Mouse (Mus musculus): ENCODE measurements at regions not wholly inside any gene's neighbourhood (a gene's known extent, or its start where the extent isn't known, plus 50 kb on each side); places are given as distances from the start of the nearest gene placed in this dataset.

- DNase-seq (ENCODE audit: low spot score) (no peak), ATAC-seq (replicated peaks; ENCODE audit: low FRiP score, low read depth) (no peak)
- Histone ChIP-seq H3K36me3 (ENCODE audit: insufficient read depth, low read length) (no peaks in the 10 kb centered on the region), H3K9ac (ENCODE audit: low read depth, low read length) (no peak overlapping the region), H3K4me1 (replicated peaks; ENCODE audit: insufficient read depth, low read length) (no peaks in the 10 kb centered on the region), H3K9me3 (replicated peaks; ENCODE audit: low read length) (0 out of 2 replicates have a peak, but pooled peaks cover 4% of the 10 kb centered on the region), H3K27me3 (ENCODE audit: insufficient read depth, low read length) (no peaks in the 10 kb centered on the region), H3K27ac (no peak overlapping the region), H3K4me2 (ENCODE audit: low read length) (no peak overlapping the region), H3K4me3 (replicated peaks; ENCODE audit: low read depth, low read length) (no peak overlapping the region)
- TF ChIP-seq CTCF (IDR thresholded peaks at IDR 0.05; ENCODE audit: low read depth) = no peak
- 79% methylated on average over 6 of the region's 6 CpGs for WGBS
Measured at GRCm38 (mm10) chr15:59237446-59238161, 348.5 kb downstream of the Gm49356 start.

GRCm38 (mm10) chr15:59241752-59242151 is 352.7 kb downstream of the Gm49356 start:
- no peaks in the 10 kb centered on the region for H3K4me1 ChIP-seq (replicated peaks; ENCODE audit: insufficient read depth, low read length)
- WGBS = 83% methylated on average over 7 of the region's 7 CpGs
- DNase-seq (ENCODE audit: low spot score) (no peak), ATAC-seq (replicated peaks; ENCODE audit: low FRiP score, low read depth) (no peak)
- no peaks in the 10 kb centered on the region for H3K9me3 ChIP-seq (replicated peaks; ENCODE audit: low read length)
- no peak overlapping the region for H3K27ac ChIP-seq
- H3K36me3 ChIP-seq (ENCODE audit: insufficient read depth, low read length) = no peaks in the 10 kb centered on the region
- no peak overlapping the region for H3K9ac ChIP-seq (ENCODE audit: low read depth, low read length)
- H3K27me3 ChIP-seq (ENCODE audit: insufficient read depth, low read length) = no peaks in the 10 kb centered on the region
- TF ChIP-seq CTCF (IDR thresholded peaks at IDR 0.05; ENCODE audit: low read depth) = no peak
- H3K4me3 ChIP-seq (replicated peaks; ENCODE audit: low read depth, low read length) = no peak overlapping the region
- no peak overlapping the region for H3K4me2 ChIP-seq (ENCODE audit: low read length)

DNA sequence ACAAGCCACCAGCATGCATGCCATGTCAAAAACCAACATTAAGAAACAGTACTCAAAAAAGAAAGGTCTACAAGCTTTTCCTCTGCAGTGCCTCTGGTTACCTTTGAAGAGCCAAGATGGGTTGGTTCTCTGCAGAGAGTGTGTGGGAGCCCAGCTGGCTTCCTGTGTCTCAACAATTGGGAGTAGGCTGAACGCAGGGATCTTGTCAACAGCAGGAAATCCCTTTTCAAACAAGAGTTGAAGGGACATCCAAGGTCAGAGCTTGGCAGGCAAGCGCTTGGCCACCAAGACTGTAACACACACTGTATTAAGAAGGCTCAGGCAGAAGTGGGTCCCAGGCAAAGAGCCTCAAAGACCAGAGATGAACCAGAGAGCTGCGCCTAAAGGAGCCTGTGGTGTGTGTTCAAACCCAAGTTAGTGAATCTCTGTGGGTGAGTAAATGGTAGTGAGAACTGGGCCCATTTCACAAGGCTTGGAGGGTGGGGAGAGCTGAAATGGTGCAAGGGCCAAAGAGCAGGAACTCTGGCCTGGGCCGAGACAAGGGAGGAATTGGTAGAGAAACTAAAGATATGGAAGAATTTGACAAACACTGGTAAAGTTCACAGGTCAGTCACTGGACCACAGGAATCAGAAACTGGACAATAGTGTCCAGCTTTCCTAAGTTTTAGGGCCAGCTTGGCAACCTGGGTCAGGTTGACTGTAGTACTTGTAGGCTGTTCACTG is 357.0 kb downstream of the Gm49356 start:
- ATAC-seq (replicated peaks; ENCODE audit: low FRiP score, low read depth) (no peak), DNase-seq (ENCODE audit: low spot score) (peak; percentile 67)
- Histone ChIP-seq H3K4me2 (ENCODE audit: low read length) (no peak overlapping the region), H3K4me3 (replicated peaks; ENCODE audit: low read depth, low read length) (no peak overlapping the region), H3K9ac (ENCODE audit: low read depth, low read length) (no peak overlapping the region), H3K27me3 (ENCODE audit: insufficient read depth, low read length) (no peaks in the 10 kb centered on the region), H3K4me1 (replicated peaks; ENCODE audit: insufficient read depth, low read length) (no peaks in the 10 kb centered on the region), H3K9me3 (replicated peaks; ENCODE audit: low read length) (no peaks in the 10 kb centered on the region), H3K27ac (peak overlapping the region; percentile 4; the same call in 1 of the 2 replicates), H3K36me3 (ENCODE audit: insufficient read depth, low read length) (no peaks in the 10 kb centered on the region)
- no peak for TF ChIP-seq CTCF (IDR thresholded peaks at IDR 0.05; ENCODE audit: low read depth)
- 55% methylated on average over 4 of the region's 4 CpGs for WGBS

DNA sequence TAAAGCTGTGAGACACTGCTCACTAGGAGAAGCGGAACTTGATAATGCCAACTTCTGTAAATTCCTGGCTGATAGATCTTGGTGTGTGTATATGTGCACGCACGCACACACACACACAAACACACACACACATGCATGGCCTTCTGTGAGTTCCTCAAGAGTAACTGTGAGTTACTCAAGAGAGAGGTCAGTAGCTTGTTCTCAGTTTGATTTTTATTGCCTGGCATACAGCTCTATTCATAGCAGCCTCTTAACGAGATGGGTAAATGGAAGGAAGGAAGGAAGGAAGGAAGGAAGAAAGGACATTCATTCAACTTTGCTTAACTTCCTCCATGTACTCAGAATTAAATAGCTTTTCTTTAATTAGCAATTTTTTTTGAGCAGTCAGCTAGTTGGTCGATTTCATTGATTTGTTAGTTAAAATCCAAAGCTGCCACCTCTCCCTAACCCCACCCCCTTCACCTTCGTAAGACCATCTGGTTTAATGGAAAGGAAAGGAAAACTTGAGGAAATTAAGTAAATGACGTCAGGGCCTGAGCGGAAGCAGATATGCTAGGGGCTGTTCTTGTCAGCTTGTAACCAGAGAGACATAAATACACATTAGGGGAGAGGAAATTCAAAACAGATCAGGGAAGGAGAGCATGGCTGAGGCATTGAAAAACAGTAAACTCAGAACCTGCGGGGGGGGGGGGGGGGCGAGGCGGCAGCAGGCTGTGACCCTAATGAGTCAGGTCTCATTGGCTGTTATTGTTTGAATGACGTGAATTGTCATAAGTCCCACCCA is 359.6 kb downstream of the Gm49356 start:
- WGBS = 58% methylated on average over 10 of the region's 12 CpGs
- Histone ChIP-seq H3K4me2 (ENCODE audit: low read length) (no peak overlapping the region), H3K36me3 (ENCODE audit: insufficient read depth, low read length) (no peaks in the 10 kb centered on the region), H3K9me3 (replicated peaks; ENCODE audit: low read length) (no peaks in the 10 kb centered on the region), H3K27ac (no peak overlapping the region), H3K4me1 (replicated peaks; ENCODE audit: insufficient read depth, low read length) (no peaks in the 10 kb centered on the region), H3K9ac (ENCODE audit: low read depth, low read length) (no peak overlapping the region), H3K4me3 (replicated peaks; ENCODE audit: low read depth, low read length) (no peak overlapping the region), H3K27me3 (ENCODE audit: insufficient read depth, low read length) (no peaks in the 10 kb centered on the region)
- ATAC-seq (replicated peaks; ENCODE audit: low FRiP score, low read depth) (no peak), DNase-seq (ENCODE audit: low spot score) (peak; percentile 52)
- no peak for TF ChIP-seq CTCF (IDR thresholded peaks at IDR 0.05; ENCODE audit: low read depth)

DNA sequence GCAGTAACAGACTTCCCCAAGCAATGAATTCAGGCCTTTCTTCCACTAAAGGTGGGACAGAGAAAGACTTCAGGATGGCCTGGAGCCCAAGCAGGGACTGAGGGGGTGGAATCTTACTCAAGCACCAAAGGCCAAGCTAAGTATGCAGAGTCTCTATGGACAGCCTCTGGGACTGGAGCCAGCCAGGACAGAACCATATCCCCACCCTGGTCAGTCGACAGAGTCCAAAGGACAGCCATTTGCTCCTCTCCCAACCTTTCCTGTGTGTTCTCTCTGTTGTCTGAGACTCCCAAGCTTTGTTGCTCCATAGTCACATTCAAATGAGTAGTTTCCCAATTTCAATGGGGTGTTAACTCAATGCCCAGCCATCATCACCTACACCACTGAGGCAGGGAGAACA is 372.3 kb downstream of the Gm49356 start:
- H3K36me3 ChIP-seq (ENCODE audit: insufficient read depth, low read length) = no peaks in the 10 kb centered on the region
- ATAC-seq (replicated peaks; ENCODE audit: low FRiP score, low read depth) (no peak), DNase-seq (ENCODE audit: low spot score) (no peak)
- no peaks in the 10 kb centered on the region for H3K9me3 ChIP-seq (replicated peaks; ENCODE audit: low read length)
- H3K4me1 ChIP-seq (replicated peaks; ENCODE audit: insufficient read depth, low read length) = no peaks in the 10 kb centered on the region
- WGBS = 55% methylated on average over 1 of the region's 1 CpGs
- TF ChIP-seq CTCF (IDR thresholded peaks at IDR 0.05; ENCODE audit: low read depth) = no peak
- no peaks in the 10 kb centered on the region for H3K27me3 ChIP-seq (ENCODE audit: insufficient read depth, low read length)
- H3K4me2 ChIP-seq (ENCODE audit: low read length) = no peak overlapping the region
- no peak overlapping the region for H3K9ac ChIP-seq (ENCODE audit: low read depth, low read length)
- no peak overlapping the region for H3K4me3 ChIP-seq (replicated peaks; ENCODE audit: low read depth, low read length)
- no peak overlapping the region for H3K27ac ChIP-seq

DNA sequence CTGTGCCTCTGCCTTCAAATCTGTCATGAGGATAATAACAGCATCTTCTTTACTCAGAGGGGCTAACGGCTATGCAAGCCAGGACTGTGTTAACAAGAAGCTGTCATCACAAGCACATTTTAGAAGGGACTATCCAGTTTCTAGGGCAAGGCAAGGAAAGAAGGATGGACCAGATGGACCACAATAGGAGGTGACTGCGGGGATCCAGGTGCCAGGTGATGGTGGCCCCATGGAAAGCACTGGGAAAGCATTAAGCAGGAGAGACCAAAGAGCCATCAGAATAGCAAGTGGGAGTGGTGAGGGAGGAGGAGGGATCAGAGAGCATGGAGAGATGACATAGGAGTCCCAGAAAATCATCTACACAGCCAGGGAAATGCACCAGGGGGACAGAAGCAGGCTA is 373.3 kb downstream of the Gm49356 start:
- WGBS = 87% methylated on average over 2 of the region's 2 CpGs
- Histone ChIP-seq H3K27ac (no peak overlapping the region), H3K27me3 (ENCODE audit: insufficient read depth, low read length) (no peaks in the 10 kb centered on the region), H3K4me2 (ENCODE audit: low read length) (no peak overlapping the region), H3K4me3 (replicated peaks; ENCODE audit: low read depth, low read length) (no peak overlapping the region), H3K9me3 (replicated peaks; ENCODE audit: low read length) (no peaks in the 10 kb centered on the region), H3K9ac (ENCODE audit: low read depth, low read length) (no peak overlapping the region), H3K36me3 (ENCODE audit: insufficient read depth, low read length) (no peaks in the 10 kb centered on the region), H3K4me1 (replicated peaks; ENCODE audit: insufficient read depth, low read length) (no peaks in the 10 kb centered on the region)
- no peak for ATAC-seq (replicated peaks; ENCODE audit: low FRiP score, low read depth)
- DNase-seq (ENCODE audit: low spot score) = no peak
- TF ChIP-seq CTCF (IDR thresholded peaks at IDR 0.05; ENCODE audit: low read depth) = no peak

Data from kidney, postnatal 0 days (tissue).